ENCODE assay signal across 23 mouse cellular contexts in the genomic region with DNA sequence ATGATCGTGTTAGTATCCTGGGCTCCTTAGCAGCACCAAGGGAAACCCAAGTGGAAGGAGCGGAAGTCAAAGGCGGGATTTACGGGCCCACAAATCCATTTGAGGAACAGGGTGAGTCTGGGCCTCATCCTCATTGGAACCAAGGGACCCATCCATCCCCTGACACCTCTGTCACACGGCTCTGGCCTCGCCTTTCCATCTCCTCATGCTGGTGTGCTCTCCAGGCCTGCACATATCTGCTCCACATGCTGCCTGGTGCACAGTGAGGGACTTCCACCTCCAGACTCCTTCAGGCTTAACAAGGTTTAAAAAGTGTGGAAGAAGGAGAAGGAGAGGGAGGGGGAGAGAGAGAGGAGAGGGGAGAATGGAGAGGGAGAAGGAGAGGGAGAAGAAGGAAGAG. TPM values are rescaled to one million over a fixed set of nuclear protein-coding genes. Genes with fewer than 3 reads are reported as not detected.
DNase-seq lines count a peak whose midpoint lies in the region; ATAC-seq and TF ChIP-seq lines count a peak whose summit lies in the region.
"Had no signal": no experiment of that assay in that cellular context is flagged by ENCODE, and none has a peak within 500 bp of the region (broad histone marks: within the 10 kb centered on the region; RNA-seq: fewer than 3 reads in every experiment).

No protein-coding gene starts in this region.

- WGBS in limb, embryonic 12.5 days: 54% methylated on average over 6 of the region's 6 CpGs
- 70% methylated on average over 6 of the region's 6 CpGs for WGBS in limb, embryonic 10.5 days
- 55% methylated on average over 6 of the region's 6 CpGs for WGBS in lung, embryonic 14.5 days
- 49% methylated on average over 6 of the region's 6 CpGs for WGBS in limb, embryonic 13.5 days
- 55% methylated on average over 6 of the region's 6 CpGs for WGBS in limb, embryonic 14.5 days

- H3K4me3 ChIP-seq in limb, embryonic 12.5 days (replicated peaks): no peak overlapping the region
- no peak overlapping the region for H3K4me3 ChIP-seq in limb, embryonic 10.5 days
- H3K4me3 ChIP-seq in lung, embryonic 14.5 days (ENCODE audit: low read depth, low read length): no peak overlapping the region
- H3K4me3 ChIP-seq in limb, embryonic 13.5 days: no peak overlapping the region
- no peak overlapping the region for H3K4me3 ChIP-seq in limb, embryonic 14.5 days (replicated peaks; ENCODE audit: low read length)

- DNase-seq in limb, embryonic 10.5 days (ENCODE audit: low spot score): no peak
- DNase-seq in lung, embryonic 14.5 days: peak; percentile 23
- DNase-seq in lung, postnatal 14 days: no peak
- no peak for DNase-seq in limb, embryonic 14.5 days (ENCODE audit: low spot score)
- DNase-seq in cerebellum, postnatal 10 days: no peak
- no peak for DNase-seq in cerebellum, postnatal 36 days
- DNase-seq: adrenal gland, adult 2 months; adrenal gland, adult 8-10 months; adrenal gland, postnatal 10 days; adrenal gland, postnatal 14 days; adrenal gland, postnatal 25 days; adrenal gland, postnatal 36 days; B cell, adult 2 months; cerebellum, adult 11 months; cerebellum, adult 11-12 months had no signal

- no peak overlapping the region for H3K4me2 ChIP-seq in limb, embryonic 12.5 days
- H3K4me2 ChIP-seq in lung, embryonic 14.5 days: no peak overlapping the region
- H3K4me2 ChIP-seq in limb, embryonic 13.5 days (replicated peaks): no peak overlapping the region
- no peak overlapping the region for H3K4me2 ChIP-seq in limb, embryonic 14.5 days (replicated peaks; ENCODE audit: low read depth, low read length, severe bottlenecking)

- TF ChIP-seq POLR2A in limb, embryonic 14.5 days (IDR thresholded peaks at IDR 0.05; ENCODE audit: borderline replicate concordance, extremely low read depth, insufficient read depth, insufficient read length): no peak

- H3K4me1 ChIP-seq in limb, embryonic 12.5 days (replicated peaks): peaks cover 32% of the 10 kb centered on the region
- peaks cover 26% of the 10 kb centered on the region for H3K4me1 ChIP-seq in limb, embryonic 10.5 days
- peaks cover 9% of the 10 kb centered on the region; the same call in 1 of the 2 replicates for H3K4me1 ChIP-seq in lung, embryonic 14.5 days (ENCODE audit: insufficient read depth)
- H3K4me1 ChIP-seq in limb, embryonic 13.5 days: peaks cover 34% of the 10 kb centered on the region
- peaks cover 15% of the 10 kb centered on the region for H3K4me1 ChIP-seq in limb, embryonic 14.5 days (ENCODE audit: control insufficient read depth, insufficient read depth, low read length)

- H3K36me3 ChIP-seq in limb, embryonic 12.5 days: no peaks in the 10 kb centered on the region
- H3K36me3 ChIP-seq in limb, embryonic 10.5 days: no peaks in the 10 kb centered on the region
- no peaks in the 10 kb centered on the region for H3K36me3 ChIP-seq in lung, embryonic 14.5 days (ENCODE audit: insufficient read depth)
- no peaks in the 10 kb centered on the region for H3K36me3 ChIP-seq in limb, embryonic 13.5 days
- H3K36me3 ChIP-seq in limb, embryonic 14.5 days (ENCODE audit: control insufficient read depth, insufficient read depth, low read length): no peaks in the 10 kb centered on the region
- H3K36me3 ChIP-seq: G1E had no signal

- H3K9ac ChIP-seq in limb, embryonic 12.5 days (replicated peaks): no peak overlapping the region
- H3K9ac ChIP-seq in lung, embryonic 14.5 days: no peak overlapping the region
- no peak overlapping the region for H3K9ac ChIP-seq in limb, embryonic 13.5 days
- H3K9ac ChIP-seq in limb, embryonic 14.5 days (ENCODE audit: low read depth, low read length, severe bottlenecking): no peak overlapping the region

- no peak for TF ChIP-seq CTCF in lung, embryonic 14.5 days (IDR thresholded peaks at IDR 0.05; ENCODE audit: low read depth)

- H3K27me3 ChIP-seq in limb, embryonic 12.5 days: peaks cover 15% of the 10 kb centered on the region; the same call in 1 of the 2 replicates
- 0 out of 2 replicates have a peak, but pooled peaks cover 5% of the 10 kb centered on the region for H3K27me3 ChIP-seq in limb, embryonic 10.5 days (ENCODE audit: low read depth, poor library complexity, severe bottlenecking)
- no peaks in the 10 kb centered on the region for H3K27me3 ChIP-seq in lung, embryonic 14.5 days (ENCODE audit: insufficient read depth, low read length)
- peaks cover 31% of the 10 kb centered on the region for H3K27me3 ChIP-seq in limb, embryonic 13.5 days
- H3K27me3 ChIP-seq in limb, embryonic 14.5 days (ENCODE audit: control insufficient read depth, insufficient read depth, low read length): no peaks in the 10 kb centered on the region
- H3K27me3 ChIP-seq: CH12.LX, Patski had no signal

- ATAC-seq in limb, embryonic 12.5 days (ENCODE audit: insufficient number of reproducible peaks, insufficient read depth, low FRiP score, low TSS enrichment, low read depth): 0 out of 2 replicates have a peak, but pooled peaks have one; percentile 33
- no peak for ATAC-seq in lung, embryonic 14.5 days (ENCODE audit: insufficient read depth)
- peak; percentile 76; the same call in 1 of the 2 replicates for ATAC-seq in limb, embryonic 13.5 days (ENCODE audit: low FRiP score, low read depth)
- peak; percentile 81; the same call in 1 of the 2 replicates for ATAC-seq in limb, embryonic 14.5 days (ENCODE audit: low FRiP score, low read depth)
- ATAC-seq: activated CD4-positive, CD25-positive, alpha-beta regulatory T cell, adult 4 months; CD4-positive, CD25-positive, alpha-beta regulatory T cell, adult 4 months; Patski had no signal

- H3K9me3 ChIP-seq in limb, embryonic 12.5 days: no peaks in the 10 kb centered on the region
- H3K9me3 ChIP-seq in limb, embryonic 10.5 days (replicated peaks): no peaks in the 10 kb centered on the region
- no peaks in the 10 kb centered on the region for H3K9me3 ChIP-seq in lung, embryonic 14.5 days (ENCODE audit: low read depth, low read length)
- H3K9me3 ChIP-seq in limb, embryonic 13.5 days: no peaks in the 10 kb centered on the region
- H3K9me3 ChIP-seq in limb, embryonic 14.5 days (ENCODE audit: control insufficient read depth, low read length): no peaks in the 10 kb centered on the region
- H3K9me3 ChIP-seq: G1E had no signal

- no peak overlapping the region for H3K27ac ChIP-seq in limb, embryonic 12.5 days
- H3K27ac ChIP-seq in limb, embryonic 10.5 days: no peak overlapping the region
- no peak overlapping the region for H3K27ac ChIP-seq in lung, embryonic 14.5 days (ENCODE audit: low read depth)
- H3K27ac ChIP-seq in limb, embryonic 13.5 days: no peak overlapping the region
- H3K27ac ChIP-seq in limb, embryonic 14.5 days (replicated peaks; ENCODE audit: low read depth, low read length): no peak overlapping the region

RNA-seq across cellular contexts. Expression of gene Aldh1b1, which starts 48.3 kb away (rescaled TPM):
- polyA plus RNA-seq in limb, embryonic 12.5 days (2016; fragmentation: Nextera tagmentation; extraction: Ambion mirVana): 1.2 and 1.3 TPM in 2 replicates
- polyA plus RNA-seq in limb, embryonic 10.5 days (2016; fragmentation: Nextera tagmentation; extraction: Ambion mirVana): 2.5 and 2.9 TPM in 2 replicates
- 0.83 and 2.6 TPM in 2 replicates for polyA plus RNA-seq in lung, embryonic 14.5 days (2014; fragmentation: Nextera tagmentation; extraction: Ambion mirVana)
- polyA plus RNA-seq in limb, embryonic 13.5 days (2015; fragmentation: Nextera tagmentation; extraction: Ambion mirVana): 1.9 and 2.2 TPM in 2 replicates
- polyA plus RNA-seq in limb, embryonic 14.5 days (2012; rRNA removed): 1.3 and 3.1 TPM in 2 replicates
- 0.83 and 1.0 TPM in 2 replicates for polyA plus RNA-seq in limb, embryonic 14.5 days (2014; fragmentation: Nextera tagmentation; extraction: Ambion mirVana)
- polyA plus RNA-seq: C2C12, G1E had no signal
